Mouse (Mus musculus) lung, embryonic 14.5 days (tissue): ENCODE results near the gene Grk1. TPM values are rescaled to one million over a fixed set of nuclear protein-coding genes. Genes with fewer than 3 reads are reported as not detected.

Experiments
- ATAC-seq: fragments of 200-750 bp; cut with Nextera tagmentation; 2 replicates; pipeline ENCODE4 v1.8.0; 2017; ENCODE audit warnings: mild to moderate bottlenecking, moderate TSS enrichment, moderate library complexity; ENCODE audit not compliant: insufficient read depth
- DNase-seq: peaks from one replicate; pipeline ENCODE4 v3.0.0-alpha.2; 2015
- H3K27ac ChIP-seq: fragments of 300-500 bp; sonication (generic); 2 replicates; pipeline ENCODE4 v1.5.1; 2014; ENCODE audit warnings: low read depth, mild to moderate bottlenecking, moderate library complexity
- H3K27me3 ChIP-seq: fragments of 300-500 bp; sonication (generic); 2 replicates; pipeline ENCODE4 v1.6.1; 2014; ENCODE audit warnings: low read length, control low read depth; ENCODE audit not compliant: insufficient read depth
- H3K36me3 ChIP-seq: fragments of 300-500 bp; sonication (generic); 2 replicates; pipeline ENCODE4 v1.6.1; 2014; ENCODE audit warnings: control low read depth; ENCODE audit not compliant: insufficient read depth
- H3K4me1 ChIP-seq: fragments of 300-500 bp; sonication (generic); 2 replicates; pipeline ENCODE4 v1.6.1; 2014; ENCODE audit warnings: antibody characterized with exemption, control low read depth; ENCODE audit not compliant: insufficient read depth
- H3K4me2 ChIP-seq: fragments of 300-500 bp; sonication (generic); 2 replicates; pipeline ENCODE4 v1.6.1; 2014; ENCODE audit warnings: mild to moderate bottlenecking
- H3K4me3 ChIP-seq: fragments of 300-500 bp; sonication (generic); 2 replicates; pipeline ENCODE4 v1.5.1; 2014; ENCODE audit warnings: low read depth, low read length
- H3K9ac ChIP-seq: fragments of 300-500 bp; sonication (generic); 2 replicates; pipeline ENCODE4 v1.6.1; 2014
- H3K9me3 ChIP-seq: fragments of 300-500 bp; sonication (generic); 2 replicates; pipeline ENCODE4 v1.6.1; 2016; ENCODE audit warnings: low read depth, low read length, control low read depth
- CTCF ChIP-seq: IDR thresholded peaks from 2 replicates; pipeline ENCODE4 v1.5.1; 2016; ENCODE audit warnings: antibody characterized with exemption, low read depth
- WGBS: fragments of 180-500 bp; shearing (Covaris S2); extraction: QIAGEN DNeasy Blood & Tissue Kit; methylation state at CpG from one replicate; pipeline ENCODE4 v1.1.7; 2014; 5-methylcytosine and 5-hydroxymethylcytosine counted together
- polyA plus RNA-seq: library from polyadenylated mRNA; unstranded; fragments of >200 nt; fragmentation: Nextera tagmentation; extraction: Ambion mirVana; gene quantifications from 2 replicates; pipeline ENCODE4 v1.2.1, GENCODE M21; 2014

Grk1 gene
- polyA plus RNA-seq, 1 experiment from 2014 or later: not detected

GRCm38 (mm10) chr8:13442152-13442551 is 37.3 kb downstream of the Grk1 start:
- H3K9me3 ChIP-seq: no peaks in the 10 kb centered on the region
- no peaks in the 10 kb centered on the region for H3K27me3 ChIP-seq
- no peak overlapping the region for H3K27ac ChIP-seq
- H3K9ac ChIP-seq: no peak overlapping the region
- 78% methylated on average over 2 of the region's 2 CpGs for WGBS
- H3K4me3 ChIP-seq: no peak overlapping the region
- no peak for DNase-seq
- no peak for TF ChIP-seq CTCF
- no peak overlapping the region for H3K4me2 ChIP-seq
- H3K36me3 ChIP-seq: no peaks in the 10 kb centered on the region
- no peaks in the 10 kb centered on the region for H3K4me1 ChIP-seq
- no peak for ATAC-seq

- no peaks in the 10 kb centered on the region for H3K9me3 ChIP-seq
- H3K4me3 ChIP-seq: no peak overlapping the region
- H3K27ac ChIP-seq: no peak overlapping the region
- H3K9ac ChIP-seq: no peak overlapping the region
- ATAC-seq: no peak
- H3K4me2 ChIP-seq: no peak overlapping the region
- H3K27me3 ChIP-seq: no peaks in the 10 kb centered on the region
- WGBS: 89% methylated on average over 6 of the region's 6 CpGs
- TF ChIP-seq CTCF: no peak
- H3K36me3 ChIP-seq: no peaks in the 10 kb centered on the region
- no peaks in the 10 kb centered on the region for H3K4me1 ChIP-seq
- DNase-seq: no peak
Measured at GRCm38 (mm10) chr8:13446456-13446855, 41.6 kb downstream of the Grk1 start.

GRCm38 (mm10) chr8:13448145-13448544 is 43.3 kb downstream of the Grk1 start:
- Histone ChIP-seq H3K9me3 (no peaks in the 10 kb centered on the region), H3K36me3 (no peaks in the 10 kb centered on the region), H3K4me2 (no peak overlapping the region), H3K4me3 (no peak overlapping the region), H3K27ac (no peak overlapping the region), H3K27me3 (no peaks in the 10 kb centered on the region), H3K9ac (no peak overlapping the region), H3K4me1 (no peaks in the 10 kb centered on the region)
- DNase-seq (peak; percentile 87), ATAC-seq (no peak)
- WGBS: 56% methylated on average over 4 of the region's 4 CpGs
- TF ChIP-seq CTCF: no peak

GRCm38 (mm10) chr8:13451747-13452277 is 46.9 kb downstream of the Grk1 start:
- Histone ChIP-seq H3K27me3 (no peaks in the 10 kb centered on the region), H3K4me3 (no peak overlapping the region), H3K27ac (no peak overlapping the region), H3K36me3 (no peaks in the 10 kb centered on the region), H3K9ac (no peak overlapping the region), H3K4me1 (no peaks in the 10 kb centered on the region), H3K4me2 (no peak overlapping the region), H3K9me3 (no peaks in the 10 kb centered on the region)
- WGBS: 52% methylated on average over 6 of the region's 6 CpGs
- no peak for TF ChIP-seq CTCF
- DNase-seq (no peak), ATAC-seq (no peak)

- H3K4me2 ChIP-seq: no peak overlapping the region
- H3K27me3 ChIP-seq: no peaks in the 10 kb centered on the region
- ATAC-seq: no peak
- no peak overlapping the region for H3K9ac ChIP-seq
- H3K4me1 ChIP-seq: no peaks in the 10 kb centered on the region
- WGBS: 71% methylated on average over 8 of the region's 8 CpGs
- no peak overlapping the region for H3K27ac ChIP-seq
- TF ChIP-seq CTCF: no peak
- H3K4me3 ChIP-seq: no peak overlapping the region
- DNase-seq: no peak
- H3K9me3 ChIP-seq: no peaks in the 10 kb centered on the region
- no peaks in the 10 kb centered on the region for H3K36me3 ChIP-seq
Measured at GRCm38 (mm10) chr8:13454341-13455113, 49.6 kb downstream of the Grk1 start.

- H3K4me2 ChIP-seq: no peak overlapping the region
- no peaks in the 10 kb centered on the region for H3K9me3 ChIP-seq
- peak; percentile 54; the same call in 1 of the 2 replicates for ATAC-seq
- DNase-seq: peak; percentile 83
- H3K4me3 ChIP-seq: no peak overlapping the region
- peak; percentile 89 for TF ChIP-seq CTCF
- WGBS: 22% methylated on average over 2 of the region's 2 CpGs
- H3K4me1 ChIP-seq: no peaks in the 10 kb centered on the region
- no peak overlapping the region for H3K9ac ChIP-seq
- H3K27ac ChIP-seq: no peak overlapping the region
- no peaks in the 10 kb centered on the region for H3K36me3 ChIP-seq
- H3K27me3 ChIP-seq: no peaks in the 10 kb centered on the region
Measured at GRCm38 (mm10) chr8:13455295-13455694, 50.4 kb downstream of the Grk1 start.

GRCm38 (mm10) chr8:13459431-13459830 is 54.5 kb downstream of the Grk1 start:
- H3K9me3 ChIP-seq: no peaks in the 10 kb centered on the region
- no peak for TF ChIP-seq CTCF
- no peaks in the 10 kb centered on the region for H3K27me3 ChIP-seq
- ATAC-seq (no peak), DNase-seq (no peak)
- 84% methylated on average over 4 of the region's 4 CpGs for WGBS
- H3K36me3 ChIP-seq: no peaks in the 10 kb centered on the region
- H3K4me1 ChIP-seq: no peaks in the 10 kb centered on the region
- H3K4me2 ChIP-seq: no peak overlapping the region
- H3K27ac ChIP-seq: no peak overlapping the region
- no peak overlapping the region for H3K4me3 ChIP-seq
- no peak overlapping the region for H3K9ac ChIP-seq
